Mouse (Mus musculus) WW6 (cell line): ENCODE measurements around the gene Knop1.

Experiments
- DNase-seq: peaks from one replicate; pipeline ENCODE4 v3.0.0-alpha.2; 2013; ENCODE audit warnings: low read depth, low spot score

Gene Knop1

DNA sequence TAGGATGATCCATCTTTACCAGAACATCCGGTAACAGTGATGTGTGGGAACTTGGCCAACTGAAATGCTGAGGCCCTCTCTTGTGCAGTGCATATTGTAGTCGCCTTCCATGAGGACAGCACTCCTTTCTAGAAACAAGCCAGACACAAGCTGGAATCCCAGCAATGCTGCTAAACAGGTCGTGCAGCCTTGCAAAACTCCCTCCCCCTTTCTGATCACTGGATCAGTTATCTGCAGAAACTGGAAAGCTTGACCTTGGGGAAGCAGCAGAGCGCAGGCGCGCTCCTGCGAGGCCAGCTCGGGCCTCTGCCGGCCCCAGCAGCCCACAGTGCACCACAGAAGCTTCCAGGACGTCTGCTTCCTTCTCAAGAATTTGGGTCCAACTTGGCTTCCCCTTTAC is 7.3 kb downstream of the Knop1 start:
- DNase-seq = no peak

- no peak for DNase-seq
Observed at GRCm38 (mm10) chr7:118846329-118846728, 9.7 kb downstream of the Knop1 start.

GRCm38 (mm10) chr7:118845141-118845540 is 10.9 kb downstream of the Knop1 start:
- no peak for DNase-seq

DNA sequence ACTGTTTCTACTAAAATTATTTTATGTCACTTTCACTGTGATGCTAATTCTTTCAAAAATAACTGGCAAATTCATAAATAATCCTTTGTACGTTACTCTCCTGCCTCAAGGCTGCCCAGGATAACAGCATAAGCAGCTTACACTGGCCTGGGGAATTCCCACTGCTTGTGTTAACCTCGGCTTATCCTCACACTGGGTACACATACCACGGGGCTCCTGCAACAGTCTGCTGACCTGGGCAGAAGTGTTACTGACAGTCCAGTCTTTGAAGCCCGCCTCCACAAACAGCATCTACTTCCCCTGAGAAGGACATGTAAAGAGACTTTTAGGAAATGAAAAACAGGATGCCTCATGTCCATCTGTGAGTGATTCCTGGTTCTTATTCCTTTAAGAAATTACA is 13.1 kb downstream of the Knop1 start:
- no peak for DNase-seq

GRCm38 (mm10) chr7:118841796-118842195 is 14.3 kb downstream of the Knop1 start:
- DNase-seq = no peak

GRCm38 (mm10) chr7:118841030-118841745 is 14.9 kb downstream of the Knop1 start:
- no peak for DNase-seq

DNA sequence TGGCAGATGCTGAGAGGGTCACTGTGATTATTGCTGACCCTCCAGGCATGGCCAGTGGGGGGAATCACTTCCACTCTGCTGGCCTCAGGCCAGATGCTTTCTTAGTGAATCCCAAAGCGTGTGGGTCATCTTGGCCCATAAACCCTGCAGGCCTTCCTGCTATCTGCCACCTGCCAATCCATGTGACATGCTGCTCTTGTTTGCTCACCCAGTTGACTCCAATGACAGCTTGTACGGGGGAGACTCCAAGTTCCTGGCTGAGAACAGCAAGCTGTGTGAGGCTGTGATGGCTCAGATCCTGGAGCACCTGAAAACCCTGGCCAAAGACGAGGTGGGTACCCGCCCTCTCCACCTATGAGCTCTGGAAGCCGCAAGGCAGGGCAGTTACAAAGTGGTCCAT is 18.2 kb downstream of the Knop1 start:
- no peak for DNase-seq

DNA sequence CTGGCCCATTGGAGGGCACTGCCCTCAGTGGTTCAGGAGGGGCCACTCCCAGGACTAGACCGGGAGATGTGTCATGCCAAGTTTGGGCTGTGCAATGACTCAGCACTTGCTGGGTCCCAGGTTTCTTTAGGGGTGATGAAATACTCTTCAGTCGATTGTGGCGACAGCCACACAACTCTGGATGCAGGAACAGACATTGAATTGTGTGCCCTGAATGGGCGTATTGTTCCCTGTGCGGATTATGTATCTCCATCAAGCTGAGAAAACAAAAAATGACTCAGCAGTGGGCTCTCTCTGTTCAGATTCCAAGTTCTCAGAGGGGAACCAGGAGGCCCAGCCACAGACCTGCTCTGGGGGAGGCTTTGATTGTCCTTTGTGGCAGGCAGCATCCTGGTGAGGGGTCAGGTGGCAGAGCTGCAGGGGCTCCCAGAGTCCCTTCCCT is 28.1 kb downstream of the Knop1 start:
- no peak for DNase-seq

GRCm38 (mm10) chr7:118824451-118824850 is 31.6 kb downstream of the Knop1 start:
- DNase-seq = no peak

GRCm38 (mm10) chr7:118821887-118822556 is 34.0 kb downstream of the Knop1 start:
- DNase-seq = no peak

DNA sequence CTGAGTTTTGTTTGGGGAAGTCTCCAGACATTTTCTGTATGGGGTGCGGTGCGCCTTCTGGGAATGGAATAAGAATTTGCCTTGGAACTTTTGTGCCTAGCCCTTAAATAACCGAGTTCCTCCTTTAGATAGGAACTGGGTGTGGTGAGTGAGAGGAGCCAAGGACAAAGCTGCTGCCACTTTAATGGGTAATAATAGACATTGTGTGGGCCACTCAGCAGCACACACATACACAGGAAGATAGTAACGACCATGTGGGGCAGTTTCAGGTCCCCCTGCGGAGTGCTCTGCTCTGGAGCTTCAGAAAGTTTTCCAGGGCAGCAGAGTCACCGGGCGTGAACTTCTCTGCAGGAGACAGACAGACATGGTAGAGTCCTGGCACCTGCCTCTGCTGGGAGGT is 34.7 kb downstream of the Knop1 start:
- DNase-seq = no peak

- DNase-seq = no peak
Observed at GRCm38 (mm10) chr7:118819666-118820065, 36.4 kb downstream of the Knop1 start.

- DNase-seq = no peak
Observed at GRCm38 (mm10) chr7:118817741-118818140, 38.3 kb downstream of the Knop1 start.

DNA sequence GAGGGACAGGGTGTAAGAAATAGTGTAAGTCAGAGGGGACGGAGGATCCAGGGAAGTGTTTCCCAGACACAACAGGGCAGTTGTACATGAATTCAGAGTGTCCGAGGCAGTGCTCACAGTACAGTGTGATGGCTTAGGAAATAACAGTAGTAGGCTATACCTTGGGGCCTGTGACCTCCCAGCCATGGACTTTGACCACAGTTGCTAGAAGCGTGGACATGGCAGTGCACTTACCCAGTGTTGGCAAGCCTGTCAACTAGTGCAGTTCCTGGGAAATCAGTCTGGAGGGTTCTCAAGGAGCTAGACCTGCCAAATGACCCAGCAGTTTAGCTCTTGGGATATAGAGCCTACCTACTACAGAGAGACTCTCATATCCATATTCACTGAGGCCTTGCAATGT is 39.8 kb downstream of the Knop1 start:
- DNase-seq = no peak

- no peak for DNase-seq
Observed at GRCm38 (mm10) chr7:118813592-118813991, 42.5 kb downstream of the Knop1 start.

- no peak for DNase-seq
Observed at GRCm38 (mm10) chr7:118811407-118812106, 44.5 kb downstream of the Knop1 start.

- no peak for DNase-seq
Observed at GRCm38 (mm10) chr7:118807899-118808298, 48.2 kb downstream of the Knop1 start.

DNA sequence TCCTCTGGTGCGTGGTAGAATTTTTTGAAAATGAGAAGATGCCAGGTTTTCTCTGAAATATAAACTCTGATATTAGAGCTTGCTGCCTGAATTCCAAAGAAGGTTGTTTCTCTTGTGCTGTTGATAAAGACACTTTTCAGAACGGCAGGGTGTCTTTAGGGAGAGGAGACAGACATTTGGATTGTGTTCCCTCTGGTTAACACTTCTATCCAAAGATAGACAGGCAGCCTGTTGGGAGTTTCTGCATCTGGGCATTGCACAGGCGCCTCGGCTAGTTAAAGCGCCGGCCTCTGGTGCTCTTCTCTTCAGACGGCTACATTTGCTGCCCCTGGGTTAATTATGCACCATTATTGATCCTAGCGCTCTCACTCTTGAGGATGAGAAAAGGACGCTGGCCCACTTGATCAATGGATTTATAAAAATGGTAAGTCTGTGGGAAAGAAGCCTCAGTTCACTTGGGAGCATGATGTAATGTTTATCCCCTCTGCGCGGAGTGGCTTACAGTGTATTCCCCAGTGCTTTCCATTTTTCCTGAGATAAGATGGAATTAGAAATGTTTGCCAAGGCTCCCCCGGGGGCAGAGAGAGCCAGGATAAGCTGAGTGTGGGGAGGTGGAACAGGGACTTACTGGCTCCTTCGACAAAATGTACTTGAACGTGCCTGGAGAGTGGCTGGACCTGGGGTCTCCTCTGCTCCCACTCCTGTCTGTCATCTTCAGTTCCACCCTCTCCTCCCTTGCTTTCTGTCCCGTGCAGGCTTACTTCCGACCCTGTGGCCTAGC is 49.2 kb downstream of the Knop1 start:
- no peak for DNase-seq

DNA sequence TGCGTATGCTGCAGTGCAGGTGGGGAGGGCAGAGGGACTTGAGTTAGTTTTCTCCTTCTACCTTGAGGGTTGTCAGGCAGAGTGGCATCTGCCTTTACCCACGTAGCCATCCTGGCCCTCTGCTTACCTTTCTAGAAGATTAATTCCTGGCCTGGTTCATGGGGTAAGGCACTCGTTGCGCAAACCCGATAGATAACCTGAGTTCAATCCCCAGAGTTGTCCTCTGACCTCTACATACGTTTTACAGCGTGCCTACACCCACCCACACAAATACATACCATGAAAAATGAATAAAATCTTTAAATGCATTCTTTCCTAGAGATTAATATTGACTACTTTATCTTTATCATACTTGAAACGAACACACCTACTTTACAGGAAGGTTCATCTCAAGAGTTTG is 52.6 kb downstream of the Knop1 start:
- DNase-seq = no peak

- DNase-seq = no peak
Observed at GRCm38 (mm10) chr7:118801791-118802190, 54.3 kb downstream of the Knop1 start.

- DNase-seq = no peak
Observed at GRCm38 (mm10) chr7:118800112-118800734, 55.8 kb downstream of the Knop1 start.
